Mouse (Mus musculus) right cerebral cortex, postnatal 36 days (tissue): ENCODE results near the gene Olfr1438-ps1.
"Not testable (repeated sequence)": the region's sequence is repeated elsewhere in the genome, so short reads cannot be mapped to it uniquely, and the experiment has no call there.

ENCODE experiments used
- DNase-seq, 2 experiments: peaks; one replicate each; pipeline ENCODE4 v3.0.0; 2022; ENCODE audit warnings: low spot score in 2 of 2, mixed read lengths in 1 of 2

Olfr1438-ps1 gene

DNA sequence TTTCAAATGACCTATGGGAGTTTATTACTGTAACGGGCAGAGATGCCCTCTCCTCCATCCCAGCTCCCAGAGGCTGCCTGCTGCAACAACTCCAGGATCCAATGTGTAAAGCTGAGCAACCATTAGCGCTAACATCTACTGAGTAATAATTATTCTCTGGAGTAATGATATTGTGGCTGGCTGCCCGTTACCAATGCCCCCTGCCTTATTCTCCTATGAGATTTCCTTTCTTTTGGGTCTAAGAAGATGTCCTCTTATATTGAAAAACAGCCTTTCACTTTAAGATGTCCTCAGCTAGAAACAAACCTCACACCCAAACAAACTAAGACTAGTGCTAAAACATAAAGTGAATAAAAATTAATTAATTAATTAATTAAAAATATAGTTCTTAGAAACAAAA is at the start of gene Olfr1438-ps1:
Olfr1438-ps1 (minus strand) TSS at position 101 of the 400 bp plus-strand sequence.
- DNase-seq: no peak

DNA sequence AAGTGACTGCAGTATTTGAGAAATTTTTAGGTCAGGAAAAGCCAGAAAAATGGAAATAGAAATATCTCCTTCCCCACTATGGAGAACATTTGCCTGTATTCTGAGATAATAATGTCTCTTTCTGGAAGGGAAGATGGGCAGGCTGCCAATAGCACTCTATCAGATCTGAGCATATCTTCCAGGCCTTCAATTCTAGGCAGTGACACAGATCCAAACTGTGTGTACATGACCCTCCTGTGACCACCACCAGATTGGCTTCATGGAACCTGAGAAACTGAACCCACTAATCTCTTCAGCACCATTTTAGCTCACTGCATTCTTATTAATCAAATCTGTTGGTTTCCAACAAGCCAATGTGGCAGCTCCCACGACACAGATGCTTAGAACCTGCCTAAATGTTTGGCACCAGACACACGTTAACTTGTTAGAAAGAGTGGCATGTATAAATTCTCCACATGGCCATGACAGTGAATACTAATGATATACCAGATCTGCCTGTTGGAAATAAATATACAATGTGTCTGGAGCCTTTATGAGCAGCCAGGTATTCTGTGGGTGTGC is 38.8 kb upstream of the Olfr1438-ps1 start:
- peak; percentile 5 to 16 for DNase-seq

DNA sequence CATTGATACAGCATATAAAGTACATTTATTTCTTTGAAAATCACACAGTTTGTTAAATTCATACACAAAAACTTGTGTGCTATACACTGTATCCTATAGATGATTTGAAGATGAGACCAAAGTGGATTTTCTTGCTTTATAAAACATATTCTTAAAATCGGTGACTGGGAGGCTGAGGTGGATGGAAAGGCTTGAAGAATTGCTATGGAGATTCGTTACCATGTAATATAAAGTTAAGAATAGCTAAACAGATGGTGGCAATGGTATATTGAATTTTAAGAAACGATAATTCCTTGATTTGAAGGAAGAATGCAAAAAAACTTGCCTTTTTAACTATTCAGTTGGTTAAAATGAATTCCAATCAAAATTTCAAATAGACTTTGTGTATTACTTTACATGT is 37.3 kb upstream of the Olfr1438-ps1 start:
- DNase-seq: no peak

DNA sequence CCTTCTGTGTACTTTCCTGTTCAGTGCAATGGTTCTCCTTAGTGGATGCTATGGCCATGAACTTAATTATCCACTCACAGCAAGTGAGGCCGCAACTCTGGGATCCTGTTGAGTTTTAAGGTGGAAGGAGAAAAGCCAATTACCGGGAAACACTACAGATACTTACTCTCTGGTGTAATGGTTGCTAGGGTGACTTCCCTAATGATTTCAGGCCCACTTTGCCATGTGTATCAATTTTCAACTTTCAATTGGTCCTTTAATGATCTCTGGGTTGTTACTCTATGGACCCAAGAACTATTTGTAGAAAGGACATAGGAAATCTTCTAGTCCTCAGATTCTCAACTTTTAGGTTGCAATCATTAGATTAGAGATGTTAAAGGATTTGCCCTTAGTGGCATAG is 10.7 kb downstream of the Olfr1438-ps1 start, which contains the start of gene Olfr1437:
Olfr1437 (minus strand) TSS at position 101 of the 400 bp plus-strand sequence.
- no peak for DNase-seq

DNA sequence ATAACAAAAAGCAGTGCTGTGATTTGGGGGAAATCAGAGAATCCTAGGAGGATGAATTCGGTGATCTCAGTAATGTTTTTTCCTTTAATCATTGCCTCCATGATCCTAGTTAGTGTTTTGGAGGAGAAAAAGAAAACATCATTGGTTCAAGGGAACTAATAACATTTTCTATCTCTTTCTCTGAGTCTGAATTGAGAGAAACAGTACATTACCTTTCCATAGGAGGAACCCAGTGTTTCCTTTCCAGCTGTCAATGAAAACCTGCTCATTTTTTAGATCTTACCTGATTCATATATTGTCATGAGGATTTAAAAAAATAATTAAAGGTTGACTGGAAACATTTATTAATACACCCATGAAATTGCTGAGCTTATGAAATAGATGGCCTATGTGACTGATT is 36.7 kb downstream of the Olfr1438-ps1 start, which contains the start of gene Olfr1436:
Olfr1436 (minus strand) TSS at position 101 of the 400 bp plus-strand sequence.
- not testable (repeated sequence) for DNase-seq

DNA sequence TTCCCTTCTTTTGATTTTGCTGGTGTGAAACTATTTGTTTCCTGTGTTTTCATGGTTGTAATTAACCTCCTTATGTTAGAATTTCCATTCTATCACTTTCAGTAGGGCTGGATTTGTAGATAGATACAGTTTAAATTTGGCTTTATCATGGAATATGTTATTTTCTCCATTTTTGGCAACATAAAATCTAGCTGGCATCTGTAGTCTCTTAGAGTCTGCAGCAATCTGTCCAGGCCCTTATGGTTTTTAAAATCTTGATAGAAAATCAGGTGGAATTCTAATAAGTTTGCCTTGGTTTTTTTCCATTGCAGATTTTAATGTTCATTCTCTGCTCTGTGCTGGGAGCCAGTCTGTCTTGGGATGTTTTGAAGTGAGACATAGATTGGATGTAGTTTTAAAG is 42.7 kb downstream of the Olfr1438-ps1 start:
- no peak for DNase-seq

DNA sequence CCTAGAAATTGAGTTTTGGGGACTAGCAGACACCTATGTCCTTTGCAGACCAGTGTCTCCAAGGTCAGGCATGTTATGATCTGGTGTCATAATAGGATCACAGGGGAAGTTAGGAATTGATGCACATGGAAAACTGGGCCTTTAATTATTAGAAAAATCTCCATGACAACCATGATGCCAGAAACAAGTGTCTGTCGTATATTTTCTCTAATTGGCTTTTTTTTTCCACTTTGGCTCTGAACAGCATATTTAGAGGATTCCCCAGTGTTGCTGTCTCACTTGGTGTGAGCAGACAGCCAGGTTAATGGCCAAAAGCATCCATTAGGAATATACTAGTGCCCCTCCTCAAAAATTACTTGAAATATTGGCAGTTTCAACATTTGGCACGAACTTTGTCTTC is 56.2 kb downstream of the Olfr1438-ps1 start, which contains the start of gene Olfr1434:
Olfr1434 (plus strand) TSS at position 301 of the 400 bp plus-strand sequence.
- no peak for DNase-seq
